Mouse (Mus musculus): ENCODE results near the gene Itga2b. TPM values are rescaled to one million over a fixed set of nuclear protein-coding genes. Genes with fewer than 3 reads are reported as not detected.

Gene Itga2b
- polyA plus RNA-seq, 1 experiment from 2014 or later, result 8.4 TPM

- Histone ChIP-seq H3K36me3 (replicated peaks; ENCODE audit: control insufficient read depth, insufficient read depth) (peaks cover 16% of the 10 kb centered on the region), H3K4me1 (replicated peaks; ENCODE audit: control insufficient read depth, insufficient read depth, low read length) (peaks cover 34% of the 10 kb centered on the region), H3K9me3 (ENCODE audit: control insufficient read depth, low read length) (no peaks in the 10 kb centered on the region), H3K9ac (peak within 1 kb of the TSS; percentile 100), H3K4me2 (replicated peaks) (peak within 1 kb of the TSS; percentile 90), H3K27ac (peak within 1 kb of the TSS; percentile 98), H3K4me3 (replicated peaks; ENCODE audit: low read length) (peak within 1 kb of the TSS; percentile 98), H3K27me3 (ENCODE audit: control insufficient read depth, insufficient read depth, low read length) (no peaks in the 10 kb centered on the region; the same call in 1 of the 2 replicates)
- ATAC-seq (ENCODE audit: low FRiP score) (peak; percentile 81), DNase-seq (ENCODE audit: low spot score) (peak; percentile 89)
- WGBS, result 0% methylated on average over 40 of the region's 40 CpGs
Measured at GRCm38 (mm10) chr11:102447497-102447896, 22.4 kb downstream of the Itga2b start, which contains the start of gene Fam171a2. Gene Fam171a2 (minus strand): TSS chr11:102447682.

- H3K4me1 ChIP-seq (replicated peaks; ENCODE audit: control insufficient read depth, insufficient read depth, low read length), result peaks cover 34% of the 10 kb centered on the region
- H3K4me3 ChIP-seq (replicated peaks; ENCODE audit: low read length), result peak overlapping the region; percentile 98
- H3K27ac ChIP-seq, result peak overlapping the region; percentile 98
- ATAC-seq (ENCODE audit: low FRiP score) (peak; percentile 57), DNase-seq (ENCODE audit: low spot score) (peak; percentile 63)
- under 1% methylated on average over 39 of the region's 49 CpGs for WGBS
- H3K36me3 ChIP-seq (replicated peaks; ENCODE audit: control insufficient read depth, insufficient read depth), result peaks cover 23% of the 10 kb centered on the region
- H3K9ac ChIP-seq, result peak overlapping the region; percentile 100
- no peaks in the 10 kb centered on the region for H3K9me3 ChIP-seq (ENCODE audit: control insufficient read depth, low read length)
- no peaks in the 10 kb centered on the region; the same call in 1 of the 2 replicates for H3K27me3 ChIP-seq (ENCODE audit: control insufficient read depth, insufficient read depth, low read length)
- H3K4me2 ChIP-seq (replicated peaks), result peak overlapping the region; percentile 90
Measured at GRCm38 (mm10) chr11:102446581-102447461, 23.1 kb downstream of the Itga2b start.

- 0 out of 2 replicates have a peak, but pooled peaks have one; percentile 1 for ATAC-seq (ENCODE audit: low FRiP score)
- H3K9me3 ChIP-seq (ENCODE audit: control insufficient read depth, low read length), result no peaks in the 10 kb centered on the region
- peak overlapping the region; percentile 98 for H3K27ac ChIP-seq
- H3K4me2 ChIP-seq (replicated peaks), result peak overlapping the region; percentile 90
- peaks cover 32% of the 10 kb centered on the region for H3K36me3 ChIP-seq (replicated peaks; ENCODE audit: control insufficient read depth, insufficient read depth)
- peak overlapping the region; percentile 98 for H3K4me3 ChIP-seq (replicated peaks; ENCODE audit: low read length)
- H3K9ac ChIP-seq, result peak overlapping the region; percentile 100
- no peaks in the 10 kb centered on the region; the same call in 1 of the 2 replicates for H3K27me3 ChIP-seq (ENCODE audit: control insufficient read depth, insufficient read depth, low read length)
- peak; percentile 63 for DNase-seq (ENCODE audit: low spot score)
- peaks cover 34% of the 10 kb centered on the region for H3K4me1 ChIP-seq (replicated peaks; ENCODE audit: control insufficient read depth, insufficient read depth, low read length)
- 8% methylated on average over 7 of the region's 7 CpGs for WGBS
Measured at GRCm38 (mm10) chr11:102445891-102446361, 24.0 kb downstream of the Itga2b start.

- H3K9ac ChIP-seq, result peak overlapping the region; percentile 100
- ATAC-seq (ENCODE audit: low FRiP score) (no peak), DNase-seq (ENCODE audit: low spot score) (no peak)
- H3K36me3 ChIP-seq (replicated peaks; ENCODE audit: control insufficient read depth, insufficient read depth), result peaks cover 37% of the 10 kb centered on the region
- peak overlapping the region; percentile 90 for H3K4me2 ChIP-seq (replicated peaks)
- 5% methylated on average over 10 of the region's 10 CpGs for WGBS
- no peaks in the 10 kb centered on the region for H3K9me3 ChIP-seq (ENCODE audit: control insufficient read depth, low read length)
- peaks cover 34% of the 10 kb centered on the region for H3K4me1 ChIP-seq (replicated peaks; ENCODE audit: control insufficient read depth, insufficient read depth, low read length)
- peak overlapping the region; percentile 98 for H3K4me3 ChIP-seq (replicated peaks; ENCODE audit: low read length)
- peak overlapping the region; percentile 98 for H3K27ac ChIP-seq
- H3K27me3 ChIP-seq (ENCODE audit: control insufficient read depth, insufficient read depth, low read length), result no peaks in the 10 kb centered on the region; the same call in 1 of the 2 replicates
Measured at GRCm38 (mm10) chr11:102445264-102445890, 24.5 kb downstream of the Itga2b start.

- Histone ChIP-seq H3K4me2 (replicated peaks) (peak overlapping the region; percentile 90), H3K4me1 (replicated peaks; ENCODE audit: control insufficient read depth, insufficient read depth, low read length) (peaks cover 34% of the 10 kb centered on the region), H3K27ac (no peak overlapping the region), H3K27me3 (ENCODE audit: control insufficient read depth, insufficient read depth, low read length) (no peaks in the 10 kb centered on the region; the same call in 1 of the 2 replicates), H3K9me3 (ENCODE audit: control insufficient read depth, low read length) (no peaks in the 10 kb centered on the region), H3K9ac (no peak overlapping the region), H3K36me3 (replicated peaks; ENCODE audit: control insufficient read depth, insufficient read depth) (peaks cover 43% of the 10 kb centered on the region), H3K4me3 (replicated peaks; ENCODE audit: low read length) (peak overlapping the region; percentile 98)
- 1% methylated on average over 6 of the region's 6 CpGs for WGBS
- DNase-seq (ENCODE audit: low spot score) (no peak), ATAC-seq (ENCODE audit: low FRiP score) (no peak)
Measured at GRCm38 (mm10) chr11:102444781-102445180, 25.1 kb downstream of the Itga2b start.

GRCm38 (mm10) chr11:102444321-102444720 is 25.6 kb downstream of the Itga2b start:
- 81% methylated on average over 3 of the region's 3 CpGs for WGBS
- Histone ChIP-seq H3K36me3 (replicated peaks; ENCODE audit: control insufficient read depth, insufficient read depth) (peaks cover 48% of the 10 kb centered on the region), H3K27me3 (ENCODE audit: control insufficient read depth, insufficient read depth, low read length) (no peaks in the 10 kb centered on the region; the same call in 1 of the 2 replicates), H3K27ac (no peak overlapping the region), H3K9me3 (ENCODE audit: control insufficient read depth, low read length) (no peaks in the 10 kb centered on the region), H3K4me3 (replicated peaks; ENCODE audit: low read length) (0 out of 2 replicates have a peak overlapping the region, but pooled peaks have one; percentile 98), H3K4me1 (replicated peaks; ENCODE audit: control insufficient read depth, insufficient read depth, low read length) (peaks cover 34% of the 10 kb centered on the region), H3K9ac (no peak overlapping the region), H3K4me2 (replicated peaks) (peak overlapping the region; percentile 90)
- no peak for ATAC-seq (ENCODE audit: low FRiP score)
- DNase-seq (ENCODE audit: low spot score), result no peak

GRCm38 (mm10) chr11:102443740-102444139 is 26.2 kb downstream of the Itga2b start:
- Histone ChIP-seq H3K4me3 (replicated peaks; ENCODE audit: low read length) (no peak overlapping the region), H3K9me3 (ENCODE audit: control insufficient read depth, low read length) (no peaks in the 10 kb centered on the region), H3K4me1 (replicated peaks; ENCODE audit: control insufficient read depth, insufficient read depth, low read length) (peaks cover 34% of the 10 kb centered on the region), H3K36me3 (replicated peaks; ENCODE audit: control insufficient read depth, insufficient read depth) (peaks cover 54% of the 10 kb centered on the region), H3K27me3 (ENCODE audit: control insufficient read depth, insufficient read depth, low read length) (no peaks in the 10 kb centered on the region), H3K9ac (no peak overlapping the region), H3K27ac (no peak overlapping the region), H3K4me2 (replicated peaks) (no peak overlapping the region)
- DNase-seq (ENCODE audit: low spot score) (no peak), ATAC-seq (ENCODE audit: low FRiP score) (no peak)
- 72% methylated on average over 12 of the region's 12 CpGs for WGBS

- ATAC-seq (ENCODE audit: low FRiP score) (no peak), DNase-seq (ENCODE audit: low spot score) (no peak)
- no peak overlapping the region for H3K27ac ChIP-seq
- H3K27me3 ChIP-seq (ENCODE audit: control insufficient read depth, insufficient read depth, low read length), result no peaks in the 10 kb centered on the region
- peaks cover 44% of the 10 kb centered on the region for H3K4me1 ChIP-seq (replicated peaks; ENCODE audit: control insufficient read depth, insufficient read depth, low read length)
- WGBS, result 77% methylated on average over 6 of the region's 6 CpGs
- no peak overlapping the region for H3K4me2 ChIP-seq (replicated peaks)
- H3K4me3 ChIP-seq (replicated peaks; ENCODE audit: low read length), result no peak overlapping the region
- peaks cover 70% of the 10 kb centered on the region for H3K36me3 ChIP-seq (replicated peaks; ENCODE audit: control insufficient read depth, insufficient read depth)
- no peaks in the 10 kb centered on the region for H3K9me3 ChIP-seq (ENCODE audit: control insufficient read depth, low read length)
- H3K9ac ChIP-seq, result no peak overlapping the region
Measured at GRCm38 (mm10) chr11:102442089-102442488, 27.8 kb downstream of the Itga2b start.

GRCm38 (mm10) chr11:102441434-102441833 is 28.5 kb downstream of the Itga2b start:
- 73% methylated on average over 3 of the region's 3 CpGs for WGBS
- Histone ChIP-seq H3K9me3 (ENCODE audit: control insufficient read depth, low read length) (no peaks in the 10 kb centered on the region), H3K27me3 (ENCODE audit: control insufficient read depth, insufficient read depth, low read length) (no peaks in the 10 kb centered on the region), H3K27ac (no peak overlapping the region), H3K36me3 (replicated peaks; ENCODE audit: control insufficient read depth, insufficient read depth) (peaks cover 76% of the 10 kb centered on the region), H3K4me1 (replicated peaks; ENCODE audit: control insufficient read depth, insufficient read depth, low read length) (peaks cover 46% of the 10 kb centered on the region), H3K4me2 (replicated peaks) (no peak overlapping the region), H3K9ac (no peak overlapping the region), H3K4me3 (replicated peaks; ENCODE audit: low read length) (no peak overlapping the region)
- ATAC-seq (ENCODE audit: low FRiP score) (no peak), DNase-seq (ENCODE audit: low spot score) (no peak)
